Mouse (Mus musculus) adrenal gland, postnatal 14 days (tissue): ENCODE measurements at regions not wholly inside any gene's neighbourhood (a gene's known extent, or its start where the extent isn't known, plus 50 kb on each side); places are given as distances from the start of the nearest gene placed in this dataset.

Experiments used
- DNase-seq: peaks from one replicate; pipeline ENCODE4 v3.0.0; 2021; ENCODE audit warnings: mixed read lengths

GRCm38 (mm10) chr19:54470034-54470433, 426.1 kb downstream of the Adra2a start:
- no peak for DNase-seq

- DNase-seq = no peak
Observed at GRCm38 (mm10) chr19:54498066-54498465, 454.1 kb downstream of the Adra2a start.

DNA sequence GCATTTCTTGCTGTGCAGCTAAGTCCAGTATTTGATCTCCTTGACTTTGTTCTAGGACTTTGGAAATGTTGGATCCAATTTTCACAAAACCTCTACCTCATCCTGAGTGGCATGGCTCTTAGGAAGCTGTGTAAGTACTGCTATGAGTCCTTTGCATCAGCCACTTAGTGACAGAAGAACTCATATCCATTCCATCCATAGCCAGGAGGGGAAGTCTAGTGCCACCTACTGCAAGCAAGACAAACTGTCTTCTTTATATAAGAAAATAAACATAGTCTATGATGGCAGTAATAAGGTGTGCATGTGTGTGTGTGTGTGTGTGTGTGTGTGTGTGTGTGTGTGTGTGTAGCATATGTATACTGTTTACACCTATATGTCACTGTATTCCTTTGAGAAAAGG, 489.9 kb downstream of the Adra2a start:
- peak; percentile 12 for DNase-seq

DNA sequence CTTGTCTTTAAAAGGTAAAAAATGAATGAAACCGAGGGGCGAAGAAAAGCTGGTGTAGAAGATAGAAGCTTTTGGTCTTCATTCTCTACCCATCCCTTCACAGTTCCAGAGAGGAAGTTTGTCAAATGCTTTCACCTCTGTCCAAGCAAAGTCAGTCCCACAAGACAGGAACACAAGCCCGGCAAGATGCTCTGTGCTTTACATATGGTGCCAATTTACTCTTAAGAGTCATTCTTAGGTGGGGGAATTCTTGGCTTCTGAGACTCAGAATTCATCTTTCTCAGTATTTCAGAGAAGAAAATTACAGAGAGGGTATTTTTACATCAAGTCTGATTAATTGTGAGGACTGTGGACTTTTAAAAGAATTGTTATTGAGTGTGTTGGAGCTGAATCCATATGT, 511.4 kb downstream of the Adra2a start:
- DNase-seq = no peak

- no peak for DNase-seq
Observed at GRCm38 (mm10) chr19:54557984-54558383, 514.0 kb downstream of the Adra2a start.

DNA sequence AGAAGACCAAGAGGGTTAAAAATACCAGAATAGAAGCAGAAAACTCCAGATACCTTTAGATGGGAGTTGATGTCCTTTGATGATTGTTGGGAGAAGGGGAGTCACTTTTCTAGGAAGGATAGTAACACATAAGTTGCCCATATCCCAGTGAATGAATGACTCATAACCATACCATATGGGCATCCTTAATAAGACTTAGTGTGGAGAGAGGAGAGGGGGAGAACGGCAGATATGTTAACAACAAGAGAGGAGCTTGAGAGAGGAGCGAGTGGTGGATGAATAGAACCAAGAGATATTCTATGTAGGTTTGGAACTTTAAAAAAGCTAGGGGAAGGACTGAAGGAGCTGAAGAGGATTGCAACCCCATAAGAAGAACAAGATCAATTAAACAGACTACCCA, 539.6 kb downstream of the Adra2a start:
- no peak for DNase-seq

- DNase-seq = no peak
Observed at GRCm38 (mm10) chr19:54584687-54585237, 540.8 kb downstream of the Adra2a start.

GRCm38 (mm10) chr19:54585326-54585725, 541.4 kb downstream of the Adra2a start:
- DNase-seq = no peak

DNA sequence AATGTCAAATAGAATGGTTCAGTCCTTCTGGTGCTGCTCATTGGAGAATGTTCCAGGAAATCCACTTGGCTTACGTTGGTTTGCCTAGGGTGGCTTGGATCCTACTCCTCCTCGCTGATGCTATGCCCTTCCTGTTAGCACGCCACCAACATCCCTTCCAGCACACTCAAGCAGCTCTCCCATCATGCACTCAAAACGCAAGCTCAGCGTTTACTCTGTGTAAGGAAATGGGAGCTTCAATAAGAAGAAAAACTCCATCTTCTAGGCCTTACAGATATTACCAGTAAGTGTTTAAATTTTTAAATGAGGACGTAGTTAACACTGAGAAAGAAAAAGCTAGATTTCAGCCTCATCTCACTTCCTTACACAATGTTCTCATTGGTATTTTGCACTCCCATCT, 523.7 kb downstream of the Gpam start:
- no peak for DNase-seq

- no peak for DNase-seq
Observed at GRCm38 (mm10) chr19:54605346-54605745, 521.7 kb downstream of the Gpam start.

DNA sequence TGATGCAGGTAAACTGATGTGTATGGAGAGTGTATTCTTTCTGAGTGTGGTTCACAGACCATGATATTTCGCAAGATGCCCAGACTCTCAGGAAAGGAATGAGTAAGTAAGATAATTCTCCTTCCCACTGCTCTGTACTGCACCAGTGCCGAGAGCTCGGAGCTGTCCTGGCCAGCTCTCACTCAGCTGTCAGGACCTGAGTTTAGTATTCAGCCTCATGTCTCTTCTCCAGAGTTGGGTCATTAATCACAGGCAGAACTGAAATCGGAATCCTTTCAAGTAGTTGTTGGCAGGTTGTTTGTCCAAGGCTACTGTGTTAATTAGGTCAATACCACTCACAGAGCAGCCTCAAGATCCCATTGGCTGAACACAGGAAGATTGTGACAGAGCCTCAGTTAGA, 510.1 kb downstream of the Gpam start:
- DNase-seq = no peak
